ENCODE assay signal across 9 mouse cellular contexts in genomic region chr2:127889432-127889831, GRCm38 (mm10). TPM values are rescaled to one million over a fixed set of nuclear protein-coding genes. Genes with fewer than 3 reads are reported as not detected.
DNase-seq lines count a peak whose midpoint lies in the region; TF ChIP-seq lines count a peak whose summit lies in the region.
"Had no signal": no experiment of that assay in that cellular context is flagged by ENCODE, and none has a peak within 500 bp of the region (broad histone marks: within the 10 kb centered on the region; RNA-seq: fewer than 3 reads in every experiment).

No protein-coding gene starts in this region.

- no peak overlapping the region for H3K27ac ChIP-seq in ES-Bruce4 (ENCODE audit: insufficient read depth, low read length)
- H3K27ac ChIP-seq in forebrain, embryonic 10.5 days, result no peak overlapping the region
- no peak overlapping the region for H3K27ac ChIP-seq in olfactory bulb, adult 2 months (ENCODE audit: insufficient read depth, low read depth, low read length)
- H3K27ac ChIP-seq: macrophage had no signal

- H3K9ac ChIP-seq in ES-Bruce4 (ENCODE audit: low read depth, poor library complexity, severe bottlenecking), result no peak overlapping the region

- no peaks in the 10 kb centered on the region for H3K27me3 ChIP-seq in ES-Bruce4 (ENCODE audit: control insufficient read depth, insufficient read depth, low read length, poor library complexity, severe bottlenecking)
- H3K27me3 ChIP-seq in forebrain, embryonic 10.5 days (ENCODE audit: poor library complexity, severe bottlenecking), result peaks cover 4% of the 10 kb centered on the region; the same call in 1 of the 2 replicates

- intact Hi-C loops in heart, postnatal 14 days (cut with DNase I), result loop anchor here (1.0 to 2.0 kb wide), 3 partner anchors 233 to 684 kb away; no protein-coding TSS in a partner anchor

- no peak for TF ChIP-seq EP300 in ES-Bruce4 (IDR thresholded peaks at IDR 0.05; ENCODE audit: insufficient read depth, low read depth, low read length)

- no peak overlapping the region for H3K4me3 ChIP-seq in ES-Bruce4 (ENCODE audit: low read depth, low read length)
- no peak overlapping the region for H3K4me3 ChIP-seq in forebrain, embryonic 10.5 days
- H3K4me3 ChIP-seq in lung, adult 2 months (replicated peaks; ENCODE audit: extremely low read depth, low read depth, low read length), result no peak overlapping the region
- no peak overlapping the region for H3K4me3 ChIP-seq in olfactory bulb, adult 2 months (ENCODE audit: insufficient read depth, low read depth, low read length)

- TF ChIP-seq CTCF in ES-Bruce4 (IDR thresholded peaks at IDR 0.05; ENCODE audit: low read depth, low read length), result peak; percentile 87
- TF ChIP-seq CTCF in lung, adult 2 months (IDR thresholded peaks at IDR 0.05; ENCODE audit: insufficient read depth, low read length), result peak; percentile 96
- TF ChIP-seq CTCF in olfactory bulb, adult 2 months (IDR thresholded peaks at IDR 0.05; ENCODE audit: insufficient read depth, low read depth, low read length), result peak; percentile 50; the same call in 1 of the 2 replicates

- no peaks in the 10 kb centered on the region for H3K36me3 ChIP-seq in ES-Bruce4 (ENCODE audit: control insufficient read depth, insufficient read depth, low read length, poor library complexity, severe bottlenecking)
- no peaks in the 10 kb centered on the region for H3K36me3 ChIP-seq in forebrain, embryonic 10.5 days (replicated peaks)

- no peaks in the 10 kb centered on the region for H3K4me1 ChIP-seq in ES-Bruce4 (ENCODE audit: control insufficient read depth, insufficient read depth, low read length)
- no peaks in the 10 kb centered on the region for H3K4me1 ChIP-seq in forebrain, embryonic 10.5 days
- 0 out of 2 replicates have a peak, but pooled peaks cover 3% of the 10 kb centered on the region for H3K4me1 ChIP-seq in lung, adult 2 months (ENCODE audit: control insufficient read depth, insufficient read depth, low read length)
- peaks cover 3% of the 10 kb centered on the region; the same call in 1 of the 2 replicates for H3K4me1 ChIP-seq in olfactory bulb, adult 2 months (ENCODE audit: control insufficient read depth, insufficient read depth, low read length)

- no peak for TF ChIP-seq POLR2A in ES-Bruce4 (IDR thresholded peaks at IDR 0.05; ENCODE audit: insufficient read depth, low read length)
- no peak for TF ChIP-seq POLR2A in lung, adult 2 months (IDR thresholded peaks at IDR 0.05; ENCODE audit: borderline replicate concordance, extremely low read depth, low read depth, low read length)
- no peak for TF ChIP-seq POLR2A in olfactory bulb, adult 2 months (IDR thresholded peaks at IDR 0.05; ENCODE audit: insufficient read depth, low read depth, low read length)

- WGBS in forebrain, embryonic 10.5 days, result 12% methylated on average over 6 of the region's 6 CpGs
- WGBS in lung, adult 2 months, result 5% methylated on average over 6 of the region's 6 CpGs
- 3% methylated on average over 6 of the region's 6 CpGs for WGBS in olfactory bulb, adult 2 months

- peak; percentile 33 for DNase-seq in c-Kit-negative CD71-positive TER-119-positive erythroid progenitor cells, embryonic 14.5 days (ENCODE audit: low read depth, low spot score)
- DNase-seq in forebrain, embryonic 10.5 days (ENCODE audit: extremely low spot score, low spot score), result peak; percentile 89
- peak; percentile 87 to 93 for DNase-seq in heart, postnatal 14 days
- peak; percentile 92 for DNase-seq in kidney, postnatal 4 days
- peak; percentile 89 for DNase-seq in lung, adult 2 months
- DNase-seq in thymus, adult 18-20 months, result peak; percentile 65 to 75

- H3K9me3 ChIP-seq in ES-Bruce4 (replicated peaks; ENCODE audit: control insufficient read depth, insufficient read depth, low read length, poor library complexity, severe bottlenecking), result no peaks in the 10 kb centered on the region
- H3K9me3 ChIP-seq in forebrain, embryonic 10.5 days, result no peaks in the 10 kb centered on the region

RNA-seq across cellular contexts. Expression of gene Acoxl, which starts 50.8 kb away (rescaled TPM):
- polyA plus RNA-seq in ES-Bruce4 (2011; ENCODE audit: insufficient read depth, insufficient read length, low read depth, missing spikeins), result 0.29 TPM in 1 of 2 replicates, not detected in the other
- polyA plus RNA-seq in forebrain, embryonic 10.5 days (2016; fragmentation: Nextera tagmentation; extraction: Ambion mirVana), result 0.09 TPM in 2 replicates
- not detected for total RNA-seq in heart, postnatal 14 days (2021)
- 40.9 and 52.4 TPM in 2 replicates for polyA plus RNA-seq in lung, adult 2 months (2012; rRNA removed)
- polyA plus RNA-seq in olfactory bulb, adult 2 months (2012; ENCODE audit: insufficient read depth, insufficient read length, low replicate concordance, missing spikeins), result not detected in 2 replicates
- polyA plus RNA-seq: macrophage had no signal

RNA-seq across cellular contexts. Expression of gene Bub1, which starts 57.8 kb away (rescaled TPM):
- 191 and 198 TPM in 2 replicates for polyA plus RNA-seq in ES-Bruce4 (2011; ENCODE audit: insufficient read depth, insufficient read length, low read depth, missing spikeins)
- 116 and 126 TPM in 2 replicates for polyA plus RNA-seq in forebrain, embryonic 10.5 days (2016; fragmentation: Nextera tagmentation; extraction: Ambion mirVana)
- total RNA-seq in heart, postnatal 14 days (2021), result 1 to 10 TPM; 2.1 to 2.4 TPM
- polyA plus RNA-seq in lung, adult 2 months (2012; rRNA removed), result 0.52 and 1.1 TPM in 2 replicates
- polyA plus RNA-seq in olfactory bulb, adult 2 months (2012; ENCODE audit: insufficient read depth, insufficient read length, low replicate concordance, missing spikeins), result not detected in 2 replicates

Comparison
In these comparisons a context has a peak if more than half of its experiments do, and no peak if none do; other contexts are left out.
1. DNase-seq: peak in every context shown above with its lines; median percentile 92 in kidney, postnatal 4 days; 90 in heart, postnatal 14 days; 89 in forebrain, embryonic 10.5 days; 89 in lung, adult 2 months; 70 in thymus, adult 18-20 months; 33 in c-Kit-negative CD71-positive TER-119-positive erythroid progenitor cells, embryonic 14.5 days.
2. RNA of gene Acoxl, which starts 50.8 kb away (polyA plus RNA-seq): 40.9 to 52.4 TPM in lung, adult 2 months; 0.29 TPM in ES-Bruce4, 0.09 TPM in forebrain, embryonic 10.5 days and not detected in olfactory bulb, adult 2 months; every median in the first group is over 10 times any median in the second.
3. Peak in every context shown above with its lines, with median percentiles within 50 percentile points of each other: CTCF ChIP-seq.